Mouse (Mus musculus): ENCODE results near the gene Ehmt2. TPM values are rescaled to one million over a fixed set of nuclear protein-coding genes. Genes with fewer than 3 reads are reported as not detected.
A peak's percentile ranks its signal among the peaks of the same experiment; 100 is the strongest.
"Not testable (repeated sequence)": the region's sequence is repeated elsewhere in the genome, so short reads cannot be mapped to it uniquely, and the experiment has no call there.

The Ehmt2 gene
- total and polyA plus RNA-seq, 2 experiments from 2014 or later, result 57.4 to 309 TPM

- WGBS, result 83% methylated on average over 17 of the region's 17 CpGs
- H3K27ac ChIP-seq, result no peak overlapping the region
- peaks cover 15% of the 10 kb centered on the region; the same call in 1 of the 2 replicates for H3K4me1 ChIP-seq (ENCODE audit: insufficient read depth, low read length)
- peaks cover 5% of the 10 kb centered on the region; the same call in 1 of the 2 replicates for H3K36me3 ChIP-seq (ENCODE audit: insufficient read depth, low read length)
- no peaks in the 10 kb centered on the region for H3K27me3 ChIP-seq (ENCODE audit: insufficient read depth, low read length)
- H3K4me3 ChIP-seq (ENCODE audit: low read length), result no peak overlapping the region
- no peaks in the 10 kb centered on the region for H3K9me3 ChIP-seq (ENCODE audit: low read length)
- no peak overlapping the region for H3K9ac ChIP-seq (replicated peaks; ENCODE audit: low read length)
- DNase-seq (ENCODE audit: low spot score) (no peak), ATAC-seq (no peak)
- 0 out of 2 replicates have a peak overlapping the region, but pooled peaks have one; percentile 94 for H3K4me2 ChIP-seq (ENCODE audit: low read depth, low read length)
- no peak for TF ChIP-seq CTCF (IDR thresholded peaks at IDR 0.05; ENCODE audit: low read depth)
Measured at GRCm38 (mm10) chr17:34896366-34896765, 1.9 kb upstream of the Ehmt2 start.

- Histone ChIP-seq H3K27me3 (ENCODE audit: insufficient read depth, low read length) (no peaks in the 10 kb centered on the region), H3K4me2 (ENCODE audit: low read depth, low read length) (peak overlapping the region; percentile 94), H3K9me3 (ENCODE audit: low read length) (no peaks in the 10 kb centered on the region), H3K9ac (replicated peaks; ENCODE audit: low read length) (peak overlapping the region; percentile 93), H3K4me3 (ENCODE audit: low read length) (peak overlapping the region; percentile 88), H3K36me3 (ENCODE audit: insufficient read depth, low read length) (peaks cover 8% of the 10 kb centered on the region; the same call in 1 of the 2 replicates), H3K4me1 (ENCODE audit: insufficient read depth, low read length) (peaks cover 15% of the 10 kb centered on the region; the same call in 1 of the 2 replicates), H3K27ac (peak overlapping the region; percentile 92)
- peak; percentile 54 for DNase-seq (ENCODE audit: low spot score)
- TF ChIP-seq CTCF (IDR thresholded peaks at IDR 0.05; ENCODE audit: low read depth), result no peak
- WGBS, result 12% methylated on average over 10 of the region's 10 CpGs
- no peak for ATAC-seq
Measured at GRCm38 (mm10) chr17:34897373-34898159, 703 bp upstream of the Ehmt2 start.

- no CpG with 5 or more reads among the region's 47 CpGs for WGBS
- peak overlapping the region; percentile 88 for H3K4me3 ChIP-seq (ENCODE audit: low read length)
- no peak for TF ChIP-seq CTCF (IDR thresholded peaks at IDR 0.05; ENCODE audit: low read depth)
- peaks cover 19% of the 10 kb centered on the region for H3K36me3 ChIP-seq (ENCODE audit: insufficient read depth, low read length)
- no peaks in the 10 kb centered on the region for H3K9me3 ChIP-seq (ENCODE audit: low read length)
- H3K4me2 ChIP-seq (ENCODE audit: low read depth, low read length), result peak overlapping the region; percentile 94
- H3K4me1 ChIP-seq (ENCODE audit: insufficient read depth, low read length), result peaks cover 15% of the 10 kb centered on the region; the same call in 1 of the 2 replicates
- DNase-seq (ENCODE audit: low spot score), result peak; percentile 74
- peak; percentile 0; the same call in 1 of the 2 replicates for ATAC-seq
- H3K27me3 ChIP-seq (ENCODE audit: insufficient read depth, low read length), result no peaks in the 10 kb centered on the region
- peak overlapping the region; percentile 93 for H3K9ac ChIP-seq (replicated peaks; ENCODE audit: low read length)
- H3K27ac ChIP-seq, result peak overlapping the region; percentile 92
Measured at GRCm38 (mm10) chr17:34898706-34899052, 410 bp downstream of the Ehmt2 start.

- ATAC-seq (no peak), DNase-seq (ENCODE audit: low spot score) (peak; percentile 28)
- Histone ChIP-seq H3K9me3 (ENCODE audit: low read length) (no peaks in the 10 kb centered on the region), H3K4me2 (ENCODE audit: low read depth, low read length) (peak overlapping the region; percentile 94), H3K27ac (peak overlapping the region; percentile 92), H3K4me3 (ENCODE audit: low read length) (peak overlapping the region; percentile 88), H3K36me3 (ENCODE audit: insufficient read depth, low read length) (peaks cover 21% of the 10 kb centered on the region), H3K4me1 (ENCODE audit: insufficient read depth, low read length) (peaks cover 15% of the 10 kb centered on the region; the same call in 1 of the 2 replicates), H3K9ac (replicated peaks; ENCODE audit: low read length) (peak overlapping the region; percentile 93), H3K27me3 (ENCODE audit: insufficient read depth, low read length) (no peaks in the 10 kb centered on the region)
- TF ChIP-seq CTCF (IDR thresholded peaks at IDR 0.05; ENCODE audit: low read depth), result no peak
- under 1% methylated on average over 38 of the region's 45 CpGs for WGBS
Measured at GRCm38 (mm10) chr17:34899053-34899889, 1.0 kb downstream of the Ehmt2 start.

- Histone ChIP-seq H3K27me3 (ENCODE audit: insufficient read depth, low read length) (no peaks in the 10 kb centered on the region), H3K4me1 (ENCODE audit: insufficient read depth, low read length) (peaks cover 15% of the 10 kb centered on the region; the same call in 1 of the 2 replicates), H3K9me3 (ENCODE audit: low read length) (no peaks in the 10 kb centered on the region), H3K36me3 (ENCODE audit: insufficient read depth, low read length) (peaks cover 27% of the 10 kb centered on the region), H3K4me2 (ENCODE audit: low read depth, low read length) (peak overlapping the region; percentile 94), H3K9ac (replicated peaks; ENCODE audit: low read length) (peak overlapping the region; percentile 93), H3K27ac (peak overlapping the region; percentile 92), H3K4me3 (ENCODE audit: low read length) (peak overlapping the region; percentile 88)
- ATAC-seq (no peak), DNase-seq (ENCODE audit: low spot score) (no peak)
- 3% methylated on average over 5 of the region's 5 CpGs for WGBS
- TF ChIP-seq CTCF (IDR thresholded peaks at IDR 0.05; ENCODE audit: low read depth), result no peak
Measured at GRCm38 (mm10) chr17:34899890-34900243, 1.6 kb downstream of the Ehmt2 start.

- not testable (repeated sequence) for DNase-seq (ENCODE audit: low spot score); H3K4me2 ChIP-seq (ENCODE audit: low read depth, low read length); H3K9ac ChIP-seq (replicated peaks; ENCODE audit: low read length); H3K27ac ChIP-seq; H3K4me1 ChIP-seq (ENCODE audit: insufficient read depth, low read length); H3K4me3 ChIP-seq (ENCODE audit: low read length); H3K27me3 ChIP-seq (ENCODE audit: insufficient read depth, low read length); ATAC-seq; H3K9me3 ChIP-seq (ENCODE audit: low read length)
- H3K36me3 ChIP-seq (ENCODE audit: insufficient read depth, low read length), result peaks cover 36% of the 10 kb centered on the region
Measured at GRCm38 (mm10) chr17:34900826-34901225, 2.6 kb downstream of the Ehmt2 start.

GRCm38 (mm10) chr17:34901948-34902347 is 3.7 kb downstream of the Ehmt2 start:
- not testable (repeated sequence) for H3K27ac ChIP-seq; H3K4me1 ChIP-seq (ENCODE audit: insufficient read depth, low read length); DNase-seq (ENCODE audit: low spot score); ATAC-seq; H3K9ac ChIP-seq (replicated peaks; ENCODE audit: low read length); H3K9me3 ChIP-seq (ENCODE audit: low read length); H3K4me2 ChIP-seq (ENCODE audit: low read depth, low read length); H3K27me3 ChIP-seq (ENCODE audit: insufficient read depth, low read length); H3K4me3 ChIP-seq (ENCODE audit: low read length)
- 93% methylated on average over 9 of the region's 10 CpGs for WGBS
- peaks cover 46% of the 10 kb centered on the region for H3K36me3 ChIP-seq (ENCODE audit: insufficient read depth, low read length)
